Mouse (Mus musculus) forebrain, postnatal 0 days (tissue): ENCODE results near the gene 4930524J08Rik. TPM values are rescaled to one million over a fixed set of nuclear protein-coding genes. Genes with fewer than 3 reads are reported as not detected.

Experiments
- ATAC-seq: fragments of 200-750 bp; cut with Nextera tagmentation; 2 replicates; pipeline ENCODE4 v1.8.0; 2017; ENCODE audit warnings: mild to moderate bottlenecking, moderate library complexity
- DNase-seq: peaks from one replicate; pipeline ENCODE4 v3.0.0-alpha.2; 2015
- H3K27ac ChIP-seq: fragments of 300-500 bp; sonication (generic); 2 replicates; pipeline ENCODE4 v1.5.1; 2014; ENCODE audit warnings: low read depth, mild to moderate bottlenecking, antibody characterized with exemption, low read length, moderate library complexity, mixed read lengths
- H3K27me3 ChIP-seq: fragments of 300-500 bp; sonication (generic); 2 replicates; pipeline ENCODE4 v1.6.1; 2014; ENCODE audit warnings: mild to moderate bottlenecking, low read length, mixed read lengths; ENCODE audit not compliant: insufficient read depth
- H3K36me3 ChIP-seq: fragments of 300-500 bp; sonication (generic); 2 replicates; pipeline ENCODE4 v1.6.1; 2014; ENCODE audit warnings: mild to moderate bottlenecking, moderate library complexity; ENCODE audit not compliant: insufficient read depth
- H3K4me1 ChIP-seq: fragments of 300-500 bp; sonication (generic); 2 replicates; pipeline ENCODE4 v1.6.1; 2014; ENCODE audit warnings: antibody characterized with exemption; ENCODE audit not compliant: insufficient read depth
- H3K4me2 ChIP-seq: fragments of 300-500 bp; sonication (generic); 2 replicates; pipeline ENCODE4 v1.6.1; 2014; ENCODE audit warnings: low read depth, mild to moderate bottlenecking, moderate library complexity
- H3K4me3 ChIP-seq: fragments of 300-500 bp; sonication (generic); 2 replicates; pipeline ENCODE4 v1.5.1; 2014; ENCODE audit warnings: low read depth, low read length, mixed read lengths
- H3K9ac ChIP-seq: fragments of 300-500 bp; sonication (generic); 2 replicates; pipeline ENCODE4 v1.6.1; 2014; ENCODE audit warnings: mild to moderate bottlenecking
- H3K9me3 ChIP-seq: fragments of 300-500 bp; sonication (generic); 2 replicates; pipeline ENCODE4 v1.6.1; 2016; ENCODE audit warnings: low read length
- CTCF ChIP-seq: sonication (generic); IDR thresholded peaks from 2 replicates; pipeline ENCODE4 v1.5.1; 2016; ENCODE audit warnings: antibody characterized with exemption, control low read depth, low read depth
- WGBS: fragments of 180-500 bp; shearing (Covaris S2); extraction: QIAGEN DNeasy Blood & Tissue Kit; methylation state at CpG from one replicate; pipeline ENCODE4 v1.1.7; 2014; 5-methylcytosine and 5-hydroxymethylcytosine counted together
- polyA plus RNA-seq: library from polyadenylated mRNA; unstranded; fragments of >200 nt; fragmentation: Nextera tagmentation; extraction: Ambion mirVana; gene quantifications from 2 replicates; pipeline ENCODE4 v1.2.1, GENCODE M21; 2015
- total RNA-seq: library from RNA; depleted of rRNA; stranded (reverse); fragments of >200 nt; gene quantifications from 2 replicates; pipeline ENCODE4 v1.2.3, GENCODE M21; 2014

4930524J08Rik gene
- total and polyA plus RNA-seq, 2 experiments from 2014 or later: 3.3 to 5.0 TPM

DNA sequence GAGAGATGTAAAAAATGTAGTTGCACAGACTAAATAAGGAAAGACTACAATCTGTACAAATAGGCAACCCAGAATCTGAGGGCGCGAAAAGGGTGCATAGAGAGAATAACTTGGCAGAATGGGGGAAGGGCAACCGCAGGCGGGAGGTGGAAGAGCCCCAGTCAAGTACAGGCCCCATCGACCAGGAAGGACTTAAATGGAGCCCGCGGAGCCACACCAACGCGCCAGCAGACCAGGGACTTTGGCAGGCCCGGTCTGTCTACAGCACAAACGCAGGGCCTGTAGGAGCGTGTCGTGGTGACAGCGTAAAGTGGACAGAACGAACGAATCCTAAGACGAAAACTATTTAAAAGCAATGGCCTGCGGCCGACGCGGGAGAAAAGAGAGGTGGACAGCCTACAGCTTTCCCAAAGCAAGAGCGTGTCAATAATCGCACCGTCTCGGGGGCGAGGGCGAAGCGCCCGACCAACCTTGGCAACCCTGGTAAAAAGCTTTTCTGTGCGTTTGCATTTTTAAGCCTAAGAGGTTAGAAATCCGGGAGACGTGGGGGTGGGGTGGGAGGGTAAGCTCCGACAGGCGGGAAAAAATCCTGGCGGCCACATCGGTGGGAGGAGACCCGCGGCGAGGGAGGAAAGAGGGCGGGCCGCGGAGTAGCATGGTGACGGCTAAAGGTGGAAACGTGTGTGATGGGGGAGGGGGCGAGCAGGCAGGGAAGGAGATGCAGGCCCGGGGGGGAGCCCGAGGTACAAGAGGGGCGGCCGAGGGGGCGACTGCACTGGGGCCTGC is 1.2 kb upstream of the 4930524J08Rik start:
- Histone ChIP-seq H3K4me1 (peaks cover 24% of the 10 kb centered on the region), H3K36me3 (no peaks in the 10 kb centered on the region), H3K4me3 (peak overlapping the region; percentile 90), H3K9me3 (no peaks in the 10 kb centered on the region), H3K4me2 (peak overlapping the region; percentile 80), H3K27ac (peak overlapping the region; percentile 99), H3K27me3 (no peaks in the 10 kb centered on the region), H3K9ac (peak overlapping the region; percentile 83)
- TF ChIP-seq CTCF: no peak
- peak; percentile 40 for ATAC-seq
- peak; percentile 72 for DNase-seq
- WGBS: 2% methylated on average over 47 of the region's 50 CpGs

DNA sequence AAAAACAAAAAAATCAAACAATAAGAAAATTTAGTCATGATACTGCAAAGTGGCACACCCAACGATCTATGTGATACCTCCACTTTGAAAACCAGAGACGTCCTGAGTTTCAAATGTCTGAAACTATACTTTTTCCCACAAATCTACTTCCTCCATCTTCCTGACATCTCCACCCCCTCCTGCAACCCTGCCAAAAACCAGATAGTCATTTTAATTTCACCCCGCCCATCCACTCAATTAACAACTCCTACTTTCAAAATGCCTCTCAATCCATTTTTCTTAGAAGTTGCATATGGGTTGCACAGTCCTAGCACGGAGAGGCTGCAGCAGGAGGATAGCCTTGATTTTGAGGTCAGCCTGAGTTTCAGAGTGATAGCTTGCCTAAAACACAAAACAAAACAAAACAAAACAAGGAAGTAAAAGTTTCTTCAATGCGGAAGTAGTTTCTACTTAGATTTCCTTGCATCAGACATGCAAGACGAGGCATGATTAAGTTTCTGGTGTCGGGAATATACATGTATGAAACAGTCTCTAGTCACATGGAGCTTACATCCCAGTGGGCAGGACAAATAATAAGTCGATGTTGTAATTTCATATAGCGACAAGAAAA is 4.7 kb downstream of the 4930524J08Rik start:
- ATAC-seq: no peak
- Histone ChIP-seq H3K9me3 (no peaks in the 10 kb centered on the region), H3K36me3 (no peaks in the 10 kb centered on the region), H3K4me1 (no peaks in the 10 kb centered on the region), H3K27me3 (no peaks in the 10 kb centered on the region), H3K4me3 (no peak overlapping the region), H3K27ac (no peak overlapping the region), H3K4me2 (no peak overlapping the region), H3K9ac (no peak overlapping the region)
- DNase-seq: no peak
- no peak for TF ChIP-seq CTCF
- WGBS: 93% methylated on average over 9 of the region's 9 CpGs

DNA sequence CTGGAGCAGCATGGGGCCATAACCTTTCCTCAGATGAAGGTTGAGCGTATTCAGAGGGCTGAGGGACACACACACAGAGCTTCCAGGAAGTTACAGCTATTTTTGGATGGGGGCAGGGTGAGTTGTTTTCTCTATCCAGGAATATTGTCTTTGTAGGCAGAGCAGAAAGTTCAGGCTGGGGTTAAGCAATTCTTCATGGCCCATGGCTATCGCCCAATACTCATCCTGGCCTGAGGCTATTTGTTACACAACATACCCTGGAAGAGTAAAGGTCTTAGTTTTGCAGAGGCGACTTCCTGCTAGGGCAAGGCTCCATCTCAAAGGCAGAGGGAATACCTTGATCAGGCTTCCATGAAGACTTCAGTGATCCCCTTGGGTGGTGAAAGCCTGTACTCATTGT is 15.3 kb downstream of the 4930524J08Rik start:
- no peaks in the 10 kb centered on the region for H3K27me3 ChIP-seq
- no peak for TF ChIP-seq CTCF
- no peak overlapping the region for H3K27ac ChIP-seq
- 84% methylated on average over 3 of the region's 3 CpGs for WGBS
- ATAC-seq: no peak
- H3K9me3 ChIP-seq: 0 out of 2 replicates have a peak, but pooled peaks cover 7% of the 10 kb centered on the region
- no peaks in the 10 kb centered on the region for H3K4me1 ChIP-seq
- H3K36me3 ChIP-seq: no peaks in the 10 kb centered on the region
- H3K4me3 ChIP-seq: no peak overlapping the region
- no peak overlapping the region for H3K4me2 ChIP-seq
- no peak overlapping the region for H3K9ac ChIP-seq
- no peak for DNase-seq

DNA sequence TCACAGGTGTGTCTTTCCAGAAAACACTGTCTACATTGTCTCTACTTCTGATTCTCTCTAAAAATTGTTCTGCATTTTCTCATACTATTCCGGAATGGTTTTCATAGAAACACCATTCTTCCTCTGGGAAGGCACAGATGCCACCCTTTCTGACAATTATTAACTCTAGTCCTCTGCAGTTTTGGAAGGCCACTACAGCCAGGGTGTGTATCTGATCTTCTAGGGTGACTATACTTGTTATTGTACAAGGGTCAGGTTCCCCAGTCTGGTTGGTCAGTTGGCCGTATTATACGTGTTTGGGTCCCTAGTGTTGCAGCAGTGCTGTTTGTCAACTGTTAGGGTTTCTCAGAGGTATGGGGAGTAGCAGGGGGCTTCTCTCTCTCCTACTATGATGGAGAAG is 15.8 kb downstream of the 4930524J08Rik start:
- no peaks in the 10 kb centered on the region for H3K27me3 ChIP-seq
- H3K4me1 ChIP-seq: no peaks in the 10 kb centered on the region
- no peak overlapping the region for H3K9ac ChIP-seq
- no peaks in the 10 kb centered on the region for H3K36me3 ChIP-seq
- H3K9me3 ChIP-seq: 0 out of 2 replicates have a peak, but pooled peaks cover 7% of the 10 kb centered on the region
- ATAC-seq (no peak), DNase-seq (no peak)
- no peak overlapping the region for H3K4me3 ChIP-seq
- H3K4me2 ChIP-seq: no peak overlapping the region
- no peak for TF ChIP-seq CTCF
- H3K27ac ChIP-seq: no peak overlapping the region
- WGBS: 94% methylated on average over 3 of the region's 3 CpGs

DNA sequence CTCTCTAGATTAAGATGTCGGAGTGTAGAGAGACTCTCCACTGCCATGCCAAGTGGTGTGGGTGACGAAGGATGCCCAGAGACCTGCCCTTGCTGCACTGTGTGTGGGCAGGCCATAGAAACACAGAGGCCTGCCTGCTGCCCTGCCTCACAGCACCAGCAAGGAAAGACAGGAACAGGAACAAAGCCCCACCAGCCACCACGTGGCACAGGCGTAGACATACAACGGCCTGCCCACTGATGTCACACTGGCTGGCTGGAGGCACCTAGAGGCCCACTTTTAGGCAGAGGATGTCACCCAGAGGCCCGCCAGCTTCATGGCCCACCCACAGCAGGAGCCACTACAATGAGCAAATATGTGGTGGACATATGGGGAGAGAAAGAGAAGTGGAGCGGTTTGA is 21.2 kb downstream of the 4930524J08Rik start:
- no peak overlapping the region for H3K4me2 ChIP-seq
- 74% methylated on average over 7 of the region's 7 CpGs for WGBS
- no peak overlapping the region for H3K9ac ChIP-seq
- H3K4me3 ChIP-seq: no peak overlapping the region
- H3K27ac ChIP-seq: no peak overlapping the region
- no peaks in the 10 kb centered on the region for H3K27me3 ChIP-seq
- DNase-seq: no peak
- H3K36me3 ChIP-seq: no peaks in the 10 kb centered on the region
- TF ChIP-seq CTCF: no peak
- 0 out of 2 replicates have a peak, but pooled peaks cover 7% of the 10 kb centered on the region for H3K9me3 ChIP-seq
- ATAC-seq: no peak
- no peaks in the 10 kb centered on the region for H3K4me1 ChIP-seq

DNA sequence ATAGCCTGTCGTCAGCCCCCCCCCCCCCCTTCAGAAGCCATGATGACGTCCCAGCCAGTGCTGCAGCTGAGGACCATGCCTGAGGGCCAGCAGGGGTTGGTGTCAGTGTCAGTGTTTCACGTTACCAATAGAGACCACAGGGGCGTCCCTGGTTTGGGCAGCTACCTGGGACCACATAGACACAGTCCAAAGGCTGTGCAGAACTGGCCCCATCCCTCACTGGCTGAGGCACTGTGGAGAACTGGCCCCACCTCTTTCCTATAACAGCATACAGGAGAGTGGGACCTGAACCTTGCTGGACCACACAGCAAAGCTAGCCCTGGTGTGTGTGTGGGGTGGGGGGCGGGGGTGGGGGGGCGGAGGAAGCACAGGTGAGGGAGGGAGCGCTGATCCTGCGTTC is 21.6 kb downstream of the 4930524J08Rik start:
- TF ChIP-seq CTCF: no peak
- H3K9ac ChIP-seq: no peak overlapping the region
- DNase-seq (no peak), ATAC-seq (no peak)
- 0 out of 2 replicates have a peak, but pooled peaks cover 7% of the 10 kb centered on the region for H3K9me3 ChIP-seq
- H3K27me3 ChIP-seq: no peaks in the 10 kb centered on the region
- H3K27ac ChIP-seq: no peak overlapping the region
- no peaks in the 10 kb centered on the region for H3K36me3 ChIP-seq
- H3K4me3 ChIP-seq: no peak overlapping the region
- WGBS: 52% methylated on average over 7 of the region's 8 CpGs
- no peak overlapping the region for H3K4me2 ChIP-seq
- H3K4me1 ChIP-seq: no peaks in the 10 kb centered on the region

DNA sequence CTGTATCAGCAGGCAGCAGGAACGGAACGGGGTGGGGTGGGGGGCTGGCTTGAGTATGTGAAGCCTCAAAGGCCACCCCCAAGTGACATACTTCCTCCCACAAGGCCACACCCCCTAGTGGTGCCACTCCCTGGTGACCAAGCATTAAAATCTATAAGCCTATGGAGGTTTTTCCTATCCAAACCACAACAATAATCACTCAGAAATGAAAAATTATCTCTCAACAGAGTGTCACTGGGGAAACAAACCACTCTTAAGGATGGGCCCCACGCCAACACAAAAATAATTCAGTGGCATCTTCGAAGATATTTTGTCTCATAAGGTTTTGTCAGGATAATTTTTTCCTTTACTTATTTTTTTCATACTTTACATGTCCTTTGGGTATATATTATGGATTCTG is 25.0 kb downstream of the 4930524J08Rik start:
- H3K4me3 ChIP-seq: no peak overlapping the region
- DNase-seq: no peak
- no peak overlapping the region for H3K27ac ChIP-seq
- no peaks in the 10 kb centered on the region for H3K27me3 ChIP-seq
- no peaks in the 10 kb centered on the region for H3K4me1 ChIP-seq
- WGBS: 90% methylated on average over 4 of the region's 4 CpGs
- no peaks in the 10 kb centered on the region for H3K36me3 ChIP-seq
- no peak for ATAC-seq
- no peaks in the 10 kb centered on the region for H3K9me3 ChIP-seq
- H3K4me2 ChIP-seq: no peak overlapping the region
- TF ChIP-seq CTCF: no peak
- H3K9ac ChIP-seq: no peak overlapping the region
